Mouse (Mus musculus): ENCODE measurements at regions not wholly inside any gene's neighbourhood (a gene's known extent, or its start where the extent isn't known, plus 50 kb on each side); places are given as distances from the start of the nearest gene placed in this dataset.

- TF ChIP-seq POLR2A (IDR thresholded peaks at IDR 0.05; ENCODE audit: insufficient read length, low read depth) (no peak), MYOG (IDR thresholded peaks at IDR 0.05; ENCODE audit: control insufficient read depth in 1 of 3, insufficient read depth in 1 of 3, insufficient read length in 2 of 3, low read depth in 2 of 3) (no peak), E2F4 (IDR thresholded peaks at IDR 0.05; ENCODE audit: insufficient read depth) (no peak), POLR2AphosphoS2 (IDR thresholded peaks at IDR 0.05; ENCODE audit: insufficient read length, low read depth) (no peak), MAX (IDR thresholded peaks at IDR 0.05; ENCODE audit: low read depth) (no peak), USF1 (IDR thresholded peaks at IDR 0.05; ENCODE audit: low read depth) (no peak)
Measured at GRCm38 (mm10) chr1:80826383-80826782, 68.1 kb upstream of the Dock10 start.

Measured in myocyte (in vitro differentiated cells).